Mouse (Mus musculus) frontal cortex, adult (tissue): ENCODE measurements around the gene Slc6a6.

Source experiments
- ATAC-seq: cut with Nextera tagmentation; 2 replicates; pipeline ENCODE4 v1.9.2; 2017; ENCODE audit warnings: mild to moderate bottlenecking, moderate library complexity, mixed read lengths; ENCODE audit not compliant: low TSS enrichment

The Slc6a6 gene

GRCm38 (mm10) chr6:91720588-91721214, 36.8 kb downstream of the Slc6a6 start:
- ATAC-seq = peak; percentile 2; the same call in 1 of the 2 replicates

- ATAC-seq = no peak
These were observed 37.4 kb downstream of the Slc6a6 start for GRCm38 (mm10) chr6:91721215-91721701.

GRCm38 (mm10) chr6:91727361-91727760, 43.5 kb downstream of the Slc6a6 start:
- no peak for ATAC-seq

GRCm38 (mm10) chr6:91728939-91729619, 45.2 kb downstream of the Slc6a6 start:
- ATAC-seq = no peak

- peak; percentile 32 for ATAC-seq
These were observed 45.8 kb downstream of the Slc6a6 start for GRCm38 (mm10) chr6:91729677-91730127.

- ATAC-seq = no peak
These were observed 48.3 kb downstream of the Slc6a6 start for GRCm38 (mm10) chr6:91732138-91732537.

GRCm38 (mm10) chr6:91736471-91736870, 52.6 kb downstream of the Slc6a6 start:
- ATAC-seq = no peak

GRCm38 (mm10) chr6:91737451-91737850, 53.6 kb downstream of the Slc6a6 start:
- no peak for ATAC-seq

- no peak for ATAC-seq
These were observed 54.2 kb downstream of the Slc6a6 start for GRCm38 (mm10) chr6:91738058-91738457.

- ATAC-seq = peak; percentile 60
These were observed 57.2 kb downstream of the Slc6a6 start for GRCm38 (mm10) chr6:91741046-91741445.

GRCm38 (mm10) chr6:91742466-91742865, 58.6 kb downstream of the Slc6a6 start:
- ATAC-seq = no peak

GRCm38 (mm10) chr6:91742995-91743394, 59.1 kb downstream of the Slc6a6 start:
- no peak for ATAC-seq

- ATAC-seq = no peak
These were observed 60.0 kb downstream of the Slc6a6 start for GRCm38 (mm10) chr6:91743886-91744285.

GRCm38 (mm10) chr6:91745246-91745645, 61.4 kb downstream of the Slc6a6 start:
- ATAC-seq = no peak

- ATAC-seq = no peak
These were observed 62.2 kb downstream of the Slc6a6 start for GRCm38 (mm10) chr6:91745947-91746582.

GRCm38 (mm10) chr6:91746776-91747175, 62.9 kb downstream of the Slc6a6 start:
- ATAC-seq = no peak

- no peak for ATAC-seq
These were observed 67.1 kb downstream of the Slc6a6 start for GRCm38 (mm10) chr6:91750976-91751375.

- no peak for ATAC-seq
These were observed 69.0 kb downstream of the Slc6a6 start for GRCm38 (mm10) chr6:91752884-91753283.

- ATAC-seq = peak; percentile 84
These were observed 70.2 kb downstream of the Slc6a6 start for GRCm38 (mm10) chr6:91754098-91754497.

- no peak for ATAC-seq
These were observed 71.0 kb downstream of the Slc6a6 start for GRCm38 (mm10) chr6:91754845-91755244.

GRCm38 (mm10) chr6:91762051-91762742, 78.3 kb downstream of the Slc6a6 start:
- 0 out of 2 replicates have a peak, but pooled peaks have one; percentile 32 for ATAC-seq

GRCm38 (mm10) chr6:91767550-91767949, 83.7 kb downstream of the Slc6a6 start:
- ATAC-seq = peak; percentile 41; the same call in 1 of the 2 replicates
